Mouse (Mus musculus) C2C12 (cell line): Measurements from ENCODE around the gene Atat1.

Experiments used
- CTCF ChIP-seq: IDR thresholded peaks from one replicate; pipeline ENCODE4 v1.5.1; 2011; ENCODE audit not compliant: control insufficient read depth, insufficient read depth, insufficient read length
- MAX ChIP-seq: IDR thresholded peaks from one replicate; pipeline ENCODE4 v1.6.1; 2011; ENCODE audit warnings: mild to moderate bottlenecking, control low read depth

DNA sequence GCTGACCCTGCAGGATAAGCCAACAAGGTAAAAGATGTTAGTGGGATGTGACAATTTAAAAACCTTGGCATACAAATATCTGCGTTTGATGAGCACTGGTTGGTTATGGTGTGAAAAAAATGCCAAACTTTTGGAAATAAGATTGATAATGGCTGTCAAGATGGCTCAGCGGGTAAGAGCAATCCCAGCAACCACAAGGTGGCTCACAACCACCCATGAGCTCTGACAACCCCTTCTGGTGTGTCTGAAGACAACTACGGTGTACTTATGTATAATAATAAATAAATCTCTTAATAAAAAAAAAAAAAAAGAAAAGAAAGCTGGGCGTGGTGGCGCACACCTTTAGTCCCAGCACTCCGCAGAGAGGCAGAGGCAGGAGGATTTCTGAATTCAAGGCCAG lies 5.1 kb upstream of the Atat1 start:
- TF ChIP-seq MAX (no peak), CTCF (no peak)
